Mouse (Mus musculus) CD4-positive, CD25-positive, alpha-beta regulatory T cell, adult 9 weeks (primary cell): ENCODE results near the gene Rab17. TPM values are rescaled to one million over a fixed set of nuclear protein-coding genes. Genes with fewer than 3 reads are reported as not detected.

Experiments used
- polyA plus RNA-seq: library from polyadenylated mRNA; unstranded; fragments of 100-300 nt; shearing (Covaris generic); gene quantifications from one replicate; pipeline ENCODE4 v1.2.1, GENCODE M21; 2017

The Rab17 gene
- not detected for polyA plus RNA-seq

DNA sequence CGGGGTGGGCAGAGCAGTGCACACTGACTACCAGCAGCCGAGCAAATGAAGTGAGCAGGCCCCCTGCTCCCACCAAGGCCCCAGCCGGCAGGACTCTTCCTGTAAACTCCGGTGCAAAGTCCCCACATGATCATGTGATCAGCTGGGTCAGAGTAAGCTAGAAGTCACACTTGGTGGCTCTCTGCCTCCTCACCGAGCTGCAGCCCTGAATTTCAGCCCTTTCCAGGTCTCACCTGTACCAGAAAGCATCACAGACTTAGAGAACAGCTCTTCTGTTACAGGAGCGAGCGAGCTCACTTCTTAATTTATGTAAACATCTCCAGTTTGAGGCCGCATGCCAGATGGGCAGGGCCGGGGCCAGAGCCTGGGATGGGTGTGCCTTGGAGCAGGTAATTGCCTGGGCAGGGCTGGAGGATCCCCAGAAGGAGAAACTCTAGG is at the start of gene Rab17:
Gene Rab17 (minus strand): TSS at position 315 of the 438 bp plus-strand sequence.

GRCm38 (mm10) chr1:90998268-90998890 is 28.9 kb upstream of the Rab17 start, which contains the start of gene Lrrfip1:
Lrrfip1 (plus strand) TSS chr1:90998737.

DNA sequence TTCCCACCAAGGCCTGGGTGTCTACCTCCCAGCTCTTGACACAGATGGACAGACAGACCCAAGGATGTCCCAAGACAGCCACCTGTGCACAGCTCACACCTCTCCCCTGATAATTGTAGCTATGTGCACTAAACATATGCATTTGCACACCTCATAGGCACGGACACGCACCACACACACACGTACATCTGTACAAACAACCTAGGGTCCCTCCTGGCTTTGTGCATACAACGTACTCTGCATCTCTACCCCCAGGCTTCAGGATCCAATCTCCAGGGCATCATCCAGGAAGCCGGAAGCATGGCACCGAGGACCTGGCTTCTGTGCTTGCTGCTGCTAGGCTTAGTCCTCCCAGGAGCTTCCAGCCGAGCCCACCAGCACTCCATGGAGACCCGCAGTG is 16.7 kb downstream of the Rab17 start, which contains the start of gene Prlh:
Gene Prlh (plus strand): TSS at position 301 of the 400 bp plus-strand sequence.

DNA sequence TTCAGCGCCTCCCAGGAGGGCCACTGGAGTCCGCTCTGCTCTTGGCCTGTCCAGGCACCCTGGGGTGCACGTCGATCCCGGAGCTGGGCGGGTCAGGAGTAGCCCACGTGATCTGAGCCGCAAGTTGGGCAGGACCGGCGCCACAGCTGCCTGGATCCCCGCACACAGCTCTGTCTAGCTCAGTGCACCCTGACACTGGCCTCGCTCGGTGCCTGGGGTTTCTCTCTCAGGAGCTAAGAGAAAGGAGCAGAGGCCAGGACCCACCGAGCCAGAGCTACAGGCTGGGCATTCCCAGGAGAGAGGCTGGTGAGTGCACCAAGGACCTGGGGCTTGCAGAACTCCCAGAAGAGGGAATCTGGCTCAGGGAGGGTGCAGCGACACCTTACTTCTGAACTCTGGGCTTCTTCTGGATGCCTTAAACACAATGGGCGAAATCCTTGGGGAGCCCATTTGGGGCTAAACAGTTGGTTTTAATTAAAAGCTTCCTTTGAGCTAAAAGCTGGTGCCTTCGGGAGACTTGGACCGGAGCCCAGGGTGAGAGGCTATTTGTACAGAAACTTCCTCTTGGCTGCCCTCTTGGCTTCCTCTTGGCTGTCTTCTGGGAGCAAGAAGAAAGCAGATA is 54.4 kb downstream of the Rab17 start, which contains the start of gene Mlph:
Gene Mlph (plus strand): TSS at position 138 of the 622 bp plus-strand sequence.

Other genes with a start within 250 kb of the Rab17 start
- not detected for gene Col6a3, start 125.7 kb downstream of the Rab17 start, polyA plus RNA-seq
- gene Mlph, start 54.6 kb downstream of the Rab17 start, polyA plus RNA-seq: not detected
- not detected for gene Prlh, start 16.6 kb downstream of the Rab17 start, polyA plus RNA-seq
- 296 TPM for gene Lrrfip1, start 29.1 kb upstream of the Rab17 start, polyA plus RNA-seq
- 1.2 TPM for gene Rbm44, start 175.4 kb upstream of the Rab17 start, polyA plus RNA-seq
- gene Ramp1, start 210.2 kb upstream of the Rab17 start, polyA plus RNA-seq: 44.1 TPM